Mouse (Mus musculus): ENCODE measurements around the gene Ryr2. TPM values are rescaled to one million over a fixed set of nuclear protein-coding genes. Genes with fewer than 3 reads are reported as not detected.

Gene Ryr2
- polyA plus RNA-seq, 1 experiment from 2014 or later: 0.43 TPM

DNA sequence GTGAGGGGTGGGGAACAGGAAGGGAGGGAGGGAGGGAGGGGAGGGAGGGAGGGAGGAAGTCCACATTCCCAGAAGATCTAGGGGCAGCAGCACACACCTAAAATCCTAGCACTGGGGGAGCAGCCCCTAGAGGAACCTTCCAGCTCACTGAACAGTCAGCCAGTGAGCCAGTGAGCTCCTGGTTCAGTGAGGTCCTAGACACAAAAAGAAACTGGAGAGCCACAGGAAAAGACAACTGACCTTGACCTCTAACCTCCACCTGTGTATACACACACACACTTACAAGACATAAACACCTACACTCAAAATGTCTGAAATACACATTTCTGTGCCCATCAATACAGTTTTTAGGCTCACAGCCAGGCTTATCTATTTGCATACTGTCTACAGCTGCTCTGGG is 173.4 kb downstream of the Ryr2 start:
- DNase-seq (ENCODE audit: low spot score): no peak
- ATAC-seq (ENCODE audit: low read depth): no peak
- H3K9me3 ChIP-seq (ENCODE audit: control insufficient read depth, low read length): no peaks in the 10 kb centered on the region
- H3K4me1 ChIP-seq (ENCODE audit: control insufficient read depth, insufficient read depth, low read length): no peaks in the 10 kb centered on the region
- H3K4me3 ChIP-seq (ENCODE audit: low read depth, low read length): no peak overlapping the region
- no peaks in the 10 kb centered on the region for H3K36me3 ChIP-seq (ENCODE audit: control insufficient read depth, insufficient read depth, low read length)
- H3K27ac ChIP-seq (replicated peaks; ENCODE audit: low read depth, low read length): no peak overlapping the region
- no peak overlapping the region for H3K4me2 ChIP-seq (ENCODE audit: low read depth, low read length)
- H3K9ac ChIP-seq (ENCODE audit: low read depth, low read length): no peak overlapping the region
- H3K27me3 ChIP-seq (replicated peaks; ENCODE audit: control insufficient read depth, insufficient read depth, low read length): no peaks in the 10 kb centered on the region

DNA sequence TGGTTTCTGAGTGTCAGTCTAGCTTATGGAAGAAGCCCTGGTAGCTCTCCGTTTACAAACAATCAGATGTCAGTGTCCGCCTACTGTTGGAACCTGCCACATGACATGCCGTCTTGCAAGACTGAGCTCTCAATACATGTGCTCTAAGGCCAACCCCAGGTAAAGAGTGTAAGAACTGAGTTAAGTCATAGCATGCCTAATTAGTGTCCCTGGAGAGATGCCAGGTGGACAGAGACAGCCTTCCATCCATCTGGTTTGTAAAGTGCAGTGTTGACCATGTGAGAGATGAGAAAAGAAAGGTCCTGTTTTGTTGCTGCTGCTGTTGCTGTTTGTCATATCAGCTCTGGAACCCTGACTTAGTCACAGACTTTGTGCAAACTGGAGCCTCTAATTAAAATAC is 178.0 kb downstream of the Ryr2 start:
- ATAC-seq (ENCODE audit: low read depth) (no peak), DNase-seq (ENCODE audit: low spot score) (no peak)
- Histone ChIP-seq H3K27ac (replicated peaks; ENCODE audit: low read depth, low read length) (no peak overlapping the region), H3K9me3 (ENCODE audit: control insufficient read depth, low read length) (no peaks in the 10 kb centered on the region), H3K27me3 (replicated peaks; ENCODE audit: control insufficient read depth, insufficient read depth, low read length) (no peaks in the 10 kb centered on the region), H3K4me2 (ENCODE audit: low read depth, low read length) (no peak overlapping the region), H3K4me1 (ENCODE audit: control insufficient read depth, insufficient read depth, low read length) (no peaks in the 10 kb centered on the region), H3K9ac (ENCODE audit: low read depth, low read length) (no peak overlapping the region), H3K36me3 (ENCODE audit: control insufficient read depth, insufficient read depth, low read length) (no peaks in the 10 kb centered on the region), H3K4me3 (ENCODE audit: low read depth, low read length) (no peak overlapping the region)
- WGBS: 82% methylated on average over 3 of the region's 3 CpGs

DNA sequence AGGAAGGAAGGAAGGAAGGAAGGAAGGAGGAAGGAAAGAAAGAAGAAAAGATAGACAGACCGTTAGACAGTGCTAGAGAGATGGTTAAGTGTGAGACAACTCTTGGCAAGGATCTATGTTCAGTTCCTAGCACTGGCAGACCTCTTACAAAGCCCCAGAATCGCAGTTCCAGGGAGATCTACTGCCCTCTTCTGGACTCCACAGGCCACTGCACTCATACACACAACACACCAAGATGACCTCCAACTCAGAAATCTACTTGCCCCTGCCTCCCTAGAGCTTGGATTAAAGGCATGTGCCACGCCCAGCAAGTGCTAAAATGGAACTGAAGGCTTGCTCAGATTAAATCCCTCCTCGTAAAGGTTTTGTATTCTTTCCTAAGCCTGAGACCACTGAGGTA is 179.0 kb downstream of the Ryr2 start:
- no peaks in the 10 kb centered on the region for H3K36me3 ChIP-seq (ENCODE audit: control insufficient read depth, insufficient read depth, low read length)
- H3K9me3 ChIP-seq (ENCODE audit: control insufficient read depth, low read length): no peaks in the 10 kb centered on the region
- no peaks in the 10 kb centered on the region for H3K27me3 ChIP-seq (replicated peaks; ENCODE audit: control insufficient read depth, insufficient read depth, low read length)
- H3K4me3 ChIP-seq (ENCODE audit: low read depth, low read length): no peak overlapping the region
- no peak overlapping the region for H3K9ac ChIP-seq (ENCODE audit: low read depth, low read length)
- H3K4me1 ChIP-seq (ENCODE audit: control insufficient read depth, insufficient read depth, low read length): no peaks in the 10 kb centered on the region
- no peak overlapping the region for H3K27ac ChIP-seq (replicated peaks; ENCODE audit: low read depth, low read length)
- 88% methylated on average over 4 of the region's 4 CpGs for WGBS
- ATAC-seq (ENCODE audit: low read depth): no peak
- no peak for DNase-seq (ENCODE audit: low spot score)
- no peak overlapping the region for H3K4me2 ChIP-seq (ENCODE audit: low read depth, low read length)

DNA sequence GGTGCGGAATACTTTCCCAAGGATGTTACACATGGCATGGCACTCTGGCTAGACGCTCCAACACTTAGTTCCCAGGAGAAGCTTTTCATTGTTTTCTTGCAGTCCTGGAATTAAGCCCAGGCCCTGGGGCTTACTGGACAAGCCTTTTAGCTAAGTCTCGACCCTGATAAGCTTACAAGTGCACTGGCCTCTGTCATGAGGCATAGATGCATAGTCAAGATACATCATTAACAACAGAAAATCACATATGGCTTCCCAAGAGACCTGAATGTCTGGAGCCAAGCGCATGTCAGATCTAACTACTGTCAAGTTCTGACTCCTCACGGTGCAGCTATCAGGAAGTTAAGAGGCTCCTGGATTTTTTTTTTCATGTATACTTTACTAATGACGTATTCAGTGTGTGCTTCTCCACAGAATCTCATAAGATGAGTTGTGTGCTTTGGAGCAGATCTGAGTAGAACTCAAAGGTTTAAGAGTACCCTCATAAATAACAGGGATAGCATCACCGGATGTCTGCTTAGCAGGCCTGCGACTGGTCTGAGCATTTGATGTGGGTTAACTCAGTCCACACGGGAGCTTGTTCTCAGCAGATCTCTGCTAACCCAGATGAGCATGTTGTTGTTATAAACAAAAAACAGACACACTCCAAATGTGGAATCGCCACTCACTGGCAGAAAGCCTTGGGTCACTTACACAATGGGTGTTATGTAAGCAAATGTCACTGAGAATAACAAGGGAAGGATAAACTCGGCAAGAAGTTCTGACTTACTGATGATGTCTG is 179.8 kb downstream of the Ryr2 start:
- H3K4me3 ChIP-seq (ENCODE audit: low read depth, low read length): no peak overlapping the region
- H3K36me3 ChIP-seq (ENCODE audit: control insufficient read depth, insufficient read depth, low read length): no peaks in the 10 kb centered on the region
- H3K9me3 ChIP-seq (ENCODE audit: control insufficient read depth, low read length): no peaks in the 10 kb centered on the region
- ATAC-seq (ENCODE audit: low read depth) (peak; percentile 77; the same call in 1 of the 2 replicates), DNase-seq (ENCODE audit: low spot score) (peak; percentile 62)
- H3K9ac ChIP-seq (ENCODE audit: low read depth, low read length): no peak overlapping the region
- no peaks in the 10 kb centered on the region for H3K4me1 ChIP-seq (ENCODE audit: control insufficient read depth, insufficient read depth, low read length)
- WGBS: 53% methylated on average over 11 of the region's 11 CpGs
- no peaks in the 10 kb centered on the region for H3K27me3 ChIP-seq (replicated peaks; ENCODE audit: control insufficient read depth, insufficient read depth, low read length)
- no peak overlapping the region for H3K4me2 ChIP-seq (ENCODE audit: low read depth, low read length)
- H3K27ac ChIP-seq (replicated peaks; ENCODE audit: low read depth, low read length): no peak overlapping the region

DNA sequence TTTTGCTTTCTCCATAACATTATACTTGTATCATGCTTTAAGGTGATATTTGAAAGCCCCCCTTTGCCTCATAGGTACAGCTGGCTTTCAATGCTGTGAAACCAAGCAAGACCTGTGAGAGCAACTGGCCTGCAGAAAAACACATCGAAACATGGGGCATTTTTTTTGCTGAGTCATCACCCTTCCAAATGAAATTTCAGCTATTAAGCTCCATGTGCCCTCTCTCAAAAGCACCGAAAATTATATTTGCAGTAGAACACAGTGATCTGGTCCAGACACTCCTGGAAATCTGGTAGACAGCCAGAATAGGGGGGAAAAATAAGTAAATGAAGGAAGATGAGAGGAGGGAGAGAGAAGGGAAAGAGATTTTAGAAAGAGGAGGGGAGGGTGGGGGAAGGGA is 180.5 kb downstream of the Ryr2 start:
- Histone ChIP-seq H3K27ac (replicated peaks; ENCODE audit: low read depth, low read length) (no peak overlapping the region), H3K27me3 (replicated peaks; ENCODE audit: control insufficient read depth, insufficient read depth, low read length) (no peaks in the 10 kb centered on the region), H3K9ac (ENCODE audit: low read depth, low read length) (no peak overlapping the region), H3K9me3 (ENCODE audit: control insufficient read depth, low read length) (no peaks in the 10 kb centered on the region), H3K4me1 (ENCODE audit: control insufficient read depth, insufficient read depth, low read length) (no peaks in the 10 kb centered on the region), H3K4me2 (ENCODE audit: low read depth, low read length) (no peak overlapping the region), H3K36me3 (ENCODE audit: control insufficient read depth, insufficient read depth, low read length) (no peaks in the 10 kb centered on the region), H3K4me3 (ENCODE audit: low read depth, low read length) (no peak overlapping the region)
- WGBS: 63% methylated on average over 2 of the region's 2 CpGs
- no peak for ATAC-seq (ENCODE audit: low read depth)
- peak; percentile 2 for DNase-seq (ENCODE audit: low spot score)

DNA sequence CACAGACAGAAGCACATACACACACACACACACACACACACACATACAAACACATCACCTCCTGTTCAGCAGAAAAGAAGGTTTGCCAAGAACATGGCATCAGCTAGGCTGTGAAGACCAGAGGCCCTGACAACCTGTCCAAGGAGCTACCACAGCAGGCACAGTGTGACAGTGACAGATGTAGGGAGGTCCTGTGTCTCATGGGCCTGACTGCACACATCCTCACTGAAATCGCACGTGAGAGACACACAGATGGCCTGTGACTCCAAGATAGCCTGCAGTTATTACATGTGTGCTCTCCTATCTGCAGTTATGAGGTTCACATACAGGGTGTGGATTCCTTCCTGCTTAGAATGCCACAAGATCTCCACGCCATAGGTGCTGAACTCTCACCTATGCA is 182.0 kb downstream of the Ryr2 start:
- Histone ChIP-seq H3K36me3 (ENCODE audit: control insufficient read depth, insufficient read depth, low read length) (no peaks in the 10 kb centered on the region), H3K4me1 (ENCODE audit: control insufficient read depth, insufficient read depth, low read length) (no peaks in the 10 kb centered on the region), H3K4me3 (ENCODE audit: low read depth, low read length) (no peak overlapping the region), H3K27me3 (replicated peaks; ENCODE audit: control insufficient read depth, insufficient read depth, low read length) (no peaks in the 10 kb centered on the region), H3K27ac (replicated peaks; ENCODE audit: low read depth, low read length) (no peak overlapping the region), H3K4me2 (ENCODE audit: low read depth, low read length) (no peak overlapping the region), H3K9ac (ENCODE audit: low read depth, low read length) (no peak overlapping the region), H3K9me3 (ENCODE audit: control insufficient read depth, low read length) (no peaks in the 10 kb centered on the region)
- ATAC-seq (ENCODE audit: low read depth): no peak
- 81% methylated on average over 3 of the region's 3 CpGs for WGBS
- no peak for DNase-seq (ENCODE audit: low spot score)

DNA sequence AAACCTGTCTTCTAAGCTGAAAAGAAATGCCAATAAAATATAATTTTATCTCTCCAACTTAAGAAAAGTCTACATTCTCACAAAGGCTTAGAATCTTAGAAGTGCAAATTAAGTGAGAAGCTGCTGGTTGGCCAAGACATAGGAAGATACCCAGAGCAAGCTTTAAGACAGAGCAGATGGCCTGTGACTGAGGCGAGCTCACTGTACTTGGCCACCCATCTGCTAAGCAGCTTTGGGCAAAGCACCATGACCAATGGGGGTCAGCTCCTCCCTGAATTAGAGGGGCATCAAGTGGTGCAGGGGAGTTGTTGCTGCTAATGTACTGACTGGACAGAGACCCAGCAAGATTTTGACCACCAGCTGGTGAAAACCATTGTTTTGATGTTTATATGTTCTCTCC is 186.2 kb downstream of the Ryr2 start:
- ATAC-seq (ENCODE audit: low read depth): no peak
- Histone ChIP-seq H3K9me3 (ENCODE audit: control insufficient read depth, low read length) (no peaks in the 10 kb centered on the region), H3K27ac (replicated peaks; ENCODE audit: low read depth, low read length) (no peak overlapping the region), H3K27me3 (replicated peaks; ENCODE audit: control insufficient read depth, insufficient read depth, low read length) (no peaks in the 10 kb centered on the region), H3K9ac (ENCODE audit: low read depth, low read length) (no peak overlapping the region), H3K4me1 (ENCODE audit: control insufficient read depth, insufficient read depth, low read length) (no peaks in the 10 kb centered on the region), H3K4me3 (ENCODE audit: low read depth, low read length) (no peak overlapping the region), H3K4me2 (ENCODE audit: low read depth, low read length) (no peak overlapping the region), H3K36me3 (ENCODE audit: control insufficient read depth, insufficient read depth, low read length) (no peaks in the 10 kb centered on the region)
- WGBS: 60% methylated on average over 1 of the region's 1 CpGs
- DNase-seq (ENCODE audit: low spot score): no peak

DNA sequence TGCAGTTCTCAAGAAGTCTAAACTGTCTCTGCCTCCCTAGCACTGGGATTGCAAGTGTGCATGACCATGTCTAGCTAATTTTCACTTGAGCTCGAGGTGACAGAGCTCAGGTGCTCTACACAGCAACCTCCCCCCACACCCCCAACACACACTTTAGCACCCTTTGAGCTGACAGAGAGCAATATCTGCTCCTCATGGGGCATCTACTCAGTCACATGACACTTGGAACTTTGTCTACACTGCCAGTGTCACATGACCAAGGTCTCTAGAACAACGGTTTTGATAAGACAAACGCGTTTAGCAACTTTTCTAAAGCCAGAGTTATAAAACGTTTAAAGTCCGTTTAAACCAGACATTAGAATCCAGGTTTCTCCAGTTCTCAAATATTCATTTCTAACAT is 187.3 kb downstream of the Ryr2 start:
- ATAC-seq (ENCODE audit: low read depth) (no peak), DNase-seq (ENCODE audit: low spot score) (no peak)
- no peak overlapping the region for H3K4me2 ChIP-seq (ENCODE audit: low read depth, low read length)
- H3K36me3 ChIP-seq (ENCODE audit: control insufficient read depth, insufficient read depth, low read length): no peaks in the 10 kb centered on the region
- H3K9me3 ChIP-seq (ENCODE audit: control insufficient read depth, low read length): no peaks in the 10 kb centered on the region
- no peak overlapping the region for H3K9ac ChIP-seq (ENCODE audit: low read depth, low read length)
- no peak overlapping the region for H3K4me3 ChIP-seq (ENCODE audit: low read depth, low read length)
- WGBS: 91% methylated on average over 6 of the region's 6 CpGs
- no peaks in the 10 kb centered on the region for H3K4me1 ChIP-seq (ENCODE audit: control insufficient read depth, insufficient read depth, low read length)
- no peak overlapping the region for H3K27ac ChIP-seq (replicated peaks; ENCODE audit: low read depth, low read length)
- no peaks in the 10 kb centered on the region for H3K27me3 ChIP-seq (replicated peaks; ENCODE audit: control insufficient read depth, insufficient read depth, low read length)

DNA sequence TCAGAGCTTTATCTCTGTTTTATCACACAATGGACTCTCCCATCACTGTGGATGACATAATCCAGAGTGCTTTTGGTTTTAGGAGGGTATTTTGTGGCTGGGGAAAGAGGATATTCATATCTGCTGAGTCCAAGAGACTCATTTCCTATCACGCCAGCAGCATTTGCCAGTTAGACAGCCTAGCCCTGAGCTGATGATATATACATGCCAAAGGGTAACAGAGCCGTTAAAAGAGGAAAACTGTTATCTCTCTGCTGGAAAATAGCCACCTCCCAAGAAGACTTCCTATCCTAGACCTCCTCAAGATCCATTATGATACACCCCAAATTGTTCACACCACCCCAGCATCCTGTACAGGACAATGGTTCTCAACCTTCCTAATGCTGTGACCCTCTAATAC is 191.1 kb downstream of the Ryr2 start:
- no peak overlapping the region for H3K27ac ChIP-seq (replicated peaks; ENCODE audit: low read depth, low read length)
- H3K4me3 ChIP-seq (ENCODE audit: low read depth, low read length): no peak overlapping the region
- H3K9ac ChIP-seq (ENCODE audit: low read depth, low read length): no peak overlapping the region
- ATAC-seq (ENCODE audit: low read depth) (no peak), DNase-seq (ENCODE audit: low spot score) (no peak)
- H3K9me3 ChIP-seq (ENCODE audit: control insufficient read depth, low read length): no peaks in the 10 kb centered on the region
- no peaks in the 10 kb centered on the region for H3K4me1 ChIP-seq (ENCODE audit: control insufficient read depth, insufficient read depth, low read length)
- 85% methylated on average over 2 of the region's 2 CpGs for WGBS
- no peaks in the 10 kb centered on the region for H3K27me3 ChIP-seq (replicated peaks; ENCODE audit: control insufficient read depth, insufficient read depth, low read length)
- H3K4me2 ChIP-seq (ENCODE audit: low read depth, low read length): no peak overlapping the region
- no peaks in the 10 kb centered on the region for H3K36me3 ChIP-seq (ENCODE audit: control insufficient read depth, insufficient read depth, low read length)

All from embryonic facial prominence, embryonic 14.5 days (tissue).